Mouse (Mus musculus) cerebellum, postnatal 10 days (tissue): ENCODE measurements at regions not wholly inside any gene's neighbourhood (a gene's known extent, or its start where the extent isn't known, plus 50 kb on each side); places are given as distances from the start of the nearest gene placed in this dataset.

Experiments
- DNase-seq, 2 experiments: peaks; one replicate each; pipeline ENCODE4 v3.0.0; 2021; ENCODE audit warnings: mixed read lengths in 2 of 2

DNA sequence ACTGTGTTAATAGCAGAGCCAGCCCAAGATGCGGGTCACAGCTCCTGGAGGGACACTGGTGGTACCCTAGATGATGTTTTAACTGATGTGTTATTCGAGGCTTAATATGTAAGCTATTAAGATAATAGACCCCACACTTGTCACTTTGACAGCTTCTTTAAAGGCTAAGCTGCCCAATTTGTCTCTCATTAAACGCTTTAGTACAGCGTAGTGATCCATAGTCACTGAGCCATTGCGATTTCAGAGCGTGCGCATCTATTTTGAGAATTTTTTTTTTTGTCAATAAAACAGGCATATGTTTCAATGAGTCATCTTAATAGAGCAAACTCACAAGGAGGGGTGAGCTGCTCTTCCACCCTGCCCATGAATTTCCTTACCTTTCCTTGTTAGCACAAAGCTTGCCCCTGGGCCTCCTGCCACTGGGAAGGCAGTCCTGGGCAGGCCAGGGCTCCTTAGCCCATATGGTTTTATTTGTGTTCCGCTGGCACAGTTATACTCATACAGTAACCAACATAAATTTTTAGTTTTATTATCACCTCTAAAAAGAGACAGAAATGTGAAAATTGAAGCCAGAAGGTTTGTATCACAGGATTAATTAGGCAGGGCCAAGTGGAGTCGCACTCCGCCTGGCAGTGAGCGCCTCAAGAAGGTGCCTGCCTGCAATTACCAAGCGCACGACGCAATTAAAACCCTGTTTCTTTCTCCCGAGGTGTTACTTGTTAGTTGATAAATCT is 294.3 kb downstream of the Etv1 start:
- DNase-seq: no peak

DNA sequence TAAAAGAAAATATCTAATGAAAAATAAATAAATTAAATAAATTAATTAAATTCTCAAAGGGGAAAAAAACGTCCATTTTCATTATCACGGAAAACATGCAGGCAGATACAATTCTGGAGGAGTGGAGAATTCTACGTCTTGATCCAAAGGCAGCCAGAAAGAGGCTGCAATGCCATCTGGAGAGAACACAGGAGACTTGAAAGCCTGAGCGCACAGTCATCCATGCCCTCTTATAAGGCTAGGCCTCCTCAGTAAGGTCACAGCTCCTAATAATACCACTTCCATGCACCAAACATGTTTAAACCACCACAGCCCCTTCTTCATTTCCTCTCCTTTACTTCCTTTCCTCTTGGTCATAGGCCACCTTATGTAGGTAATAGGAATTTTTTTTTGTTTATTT is 307.1 kb downstream of the Etv1 start:
- DNase-seq: peak; percentile 30 to 33

DNA sequence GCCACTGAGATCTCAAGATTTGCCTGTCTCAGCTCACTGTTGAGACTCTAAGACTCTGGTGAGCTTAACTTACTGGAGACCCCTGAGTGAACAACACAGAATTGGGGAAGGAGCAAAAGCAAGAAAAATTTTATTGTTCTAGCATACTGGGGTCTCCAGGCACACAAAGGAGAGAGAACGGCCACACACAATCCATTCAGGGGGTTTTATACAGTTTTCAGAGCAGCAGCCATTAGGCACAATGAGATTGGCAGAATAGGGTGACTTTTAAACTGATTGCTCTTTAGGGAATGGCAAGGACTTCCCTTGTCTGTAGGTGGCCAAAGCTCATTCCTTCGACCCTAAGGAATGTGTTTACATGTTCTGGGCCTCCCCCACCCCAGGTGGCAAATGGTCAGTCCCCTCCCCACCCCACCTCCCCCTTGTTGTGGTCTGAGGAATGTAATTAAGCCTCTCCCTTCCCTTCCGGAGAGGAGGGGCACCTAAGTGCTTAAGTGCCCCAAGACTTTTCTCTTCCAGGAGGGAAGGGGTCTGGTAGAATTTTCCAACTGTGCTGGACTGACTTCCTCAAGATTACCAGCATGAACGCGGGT is 315.6 kb downstream of the Etv1 start:
- DNase-seq: no peak

DNA sequence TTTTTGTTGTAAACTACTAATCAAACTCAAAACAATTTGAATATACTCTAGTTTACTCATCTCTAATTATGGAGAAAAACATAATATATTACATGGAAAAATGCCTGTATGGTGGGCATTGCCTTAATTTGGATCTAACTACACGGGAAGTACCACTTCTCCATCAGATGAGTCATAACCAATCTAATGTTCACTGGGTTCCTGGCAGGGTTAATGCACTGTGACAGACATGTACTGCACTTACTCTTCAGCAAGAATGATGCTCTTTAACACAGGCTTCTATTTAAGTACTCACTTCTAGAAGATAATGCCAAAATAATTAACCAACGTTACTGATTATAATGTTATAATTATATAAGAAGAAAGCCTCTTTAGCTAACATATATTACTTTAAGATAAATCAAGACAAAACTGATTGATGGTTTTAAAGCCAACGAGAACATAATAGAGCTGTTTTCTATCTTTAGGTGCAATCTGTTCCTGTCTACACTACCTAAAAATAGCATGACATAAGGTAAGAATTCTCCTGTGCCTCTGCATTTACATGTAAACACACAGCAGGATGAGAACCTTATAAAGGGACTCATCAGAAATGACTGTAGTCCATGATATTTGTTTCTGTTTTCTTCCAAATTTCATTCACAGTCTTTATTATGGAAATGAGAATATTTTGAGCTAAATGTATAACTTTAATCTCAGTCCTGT is 344.4 kb downstream of the Etv1 start:
- DNase-seq: peak; percentile 11 to 15

- peak; percentile 3 to 7 for DNase-seq
Measured at GRCm38 (mm10) chr12:39154689-39155088, 375.5 kb downstream of the Etv1 start.

DNA sequence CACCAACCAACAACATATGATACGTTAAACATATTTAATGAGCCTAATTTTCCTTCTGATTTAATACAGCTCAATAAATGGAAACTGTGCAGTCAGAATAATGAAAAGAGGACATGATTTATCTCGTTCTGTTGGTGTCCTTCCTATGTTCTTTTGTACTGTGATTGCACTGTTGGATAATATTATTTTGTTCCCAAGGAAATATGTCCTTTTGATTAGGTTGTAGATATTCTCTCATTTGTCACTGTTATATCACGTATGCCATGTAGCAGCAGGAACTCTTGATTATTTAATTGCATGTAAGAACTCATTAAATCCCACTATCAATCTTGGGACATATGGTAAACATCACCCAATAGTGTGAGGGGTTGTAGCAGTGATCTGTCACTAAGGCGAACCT is 397.8 kb downstream of the Etv1 start:
- DNase-seq: no peak

DNA sequence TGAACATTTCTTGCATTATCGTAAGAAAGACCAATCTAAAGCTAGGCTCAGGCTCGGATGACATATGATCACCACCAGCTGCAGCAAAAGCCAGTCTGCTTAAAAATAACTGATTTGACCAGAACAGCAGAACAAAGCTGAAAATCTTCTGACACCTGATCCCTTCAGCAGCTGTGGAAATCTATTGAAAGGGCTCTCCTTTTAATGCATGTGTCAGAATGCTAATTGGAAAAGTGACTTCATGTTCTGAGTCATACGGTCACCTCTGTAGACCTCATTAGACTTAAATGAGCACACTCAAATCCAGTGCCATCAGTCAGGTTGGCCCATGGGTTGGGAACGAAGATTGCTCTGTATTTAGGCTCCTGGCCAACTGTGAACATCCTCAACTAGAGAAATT is 444.9 kb downstream of the Etv1 start:
- no peak for DNase-seq

DNA sequence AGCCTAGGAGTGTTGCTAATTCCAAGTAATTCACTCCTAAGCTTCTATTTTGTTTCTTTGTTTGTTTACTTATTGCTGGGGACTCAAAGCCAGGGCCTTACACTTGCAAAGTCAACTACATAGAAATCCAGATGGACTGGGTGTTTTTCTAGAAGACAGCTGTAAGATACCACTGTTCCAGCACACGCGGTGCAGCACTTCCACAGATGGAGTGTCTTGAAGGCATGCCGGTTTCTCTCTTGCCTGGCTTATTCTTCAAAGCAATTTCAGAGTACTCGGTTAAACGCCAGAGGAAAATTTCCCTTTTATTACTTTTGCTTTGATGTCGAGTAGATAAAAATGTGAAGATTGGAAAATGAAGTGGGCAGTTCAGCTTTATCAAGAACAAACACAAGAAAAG is 477.4 kb downstream of the Etv1 start:
- no peak for DNase-seq

DNA sequence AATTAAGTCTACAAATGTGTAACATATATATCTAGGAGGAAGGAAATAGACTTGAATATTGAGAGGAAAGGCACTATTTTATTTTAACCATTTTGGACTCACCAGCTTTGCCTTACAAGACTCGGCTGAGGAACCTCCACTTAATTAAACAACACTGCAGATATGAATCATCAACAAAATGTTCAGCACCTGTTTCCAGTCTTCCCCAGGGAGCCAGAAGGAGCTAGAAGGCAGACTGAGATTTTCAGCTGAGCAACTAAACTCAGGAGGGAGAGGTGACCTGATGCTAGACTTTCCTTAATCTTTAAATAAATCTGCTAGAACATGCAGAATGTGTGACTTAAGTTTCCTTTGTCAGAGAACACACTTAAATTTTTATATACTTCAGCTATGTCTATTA is 478.4 kb downstream of the Etv1 start:
- DNase-seq: peak in 1 of 2 experiments; percentile 5

DNA sequence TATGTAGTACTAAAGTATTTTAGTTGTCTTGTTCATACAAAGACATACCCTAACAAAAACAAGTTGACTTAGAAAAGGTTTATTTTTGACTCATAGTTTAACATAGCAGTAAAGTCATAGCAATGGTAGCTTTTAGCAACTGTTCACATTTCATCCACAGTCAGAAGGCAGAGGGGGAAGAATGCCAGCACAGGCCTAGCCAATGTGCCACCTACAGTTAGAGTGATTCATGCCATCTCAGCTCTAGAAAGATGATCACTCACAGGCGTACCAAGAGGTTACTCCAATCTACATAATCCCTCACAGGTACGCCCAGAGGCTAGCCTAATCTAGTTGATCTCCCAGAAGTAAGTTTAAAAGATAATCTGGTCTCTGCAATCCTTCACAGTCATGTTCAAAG is 510.5 kb downstream of the Etv1 start:
- DNase-seq: peak; percentile 23 to 43

DNA sequence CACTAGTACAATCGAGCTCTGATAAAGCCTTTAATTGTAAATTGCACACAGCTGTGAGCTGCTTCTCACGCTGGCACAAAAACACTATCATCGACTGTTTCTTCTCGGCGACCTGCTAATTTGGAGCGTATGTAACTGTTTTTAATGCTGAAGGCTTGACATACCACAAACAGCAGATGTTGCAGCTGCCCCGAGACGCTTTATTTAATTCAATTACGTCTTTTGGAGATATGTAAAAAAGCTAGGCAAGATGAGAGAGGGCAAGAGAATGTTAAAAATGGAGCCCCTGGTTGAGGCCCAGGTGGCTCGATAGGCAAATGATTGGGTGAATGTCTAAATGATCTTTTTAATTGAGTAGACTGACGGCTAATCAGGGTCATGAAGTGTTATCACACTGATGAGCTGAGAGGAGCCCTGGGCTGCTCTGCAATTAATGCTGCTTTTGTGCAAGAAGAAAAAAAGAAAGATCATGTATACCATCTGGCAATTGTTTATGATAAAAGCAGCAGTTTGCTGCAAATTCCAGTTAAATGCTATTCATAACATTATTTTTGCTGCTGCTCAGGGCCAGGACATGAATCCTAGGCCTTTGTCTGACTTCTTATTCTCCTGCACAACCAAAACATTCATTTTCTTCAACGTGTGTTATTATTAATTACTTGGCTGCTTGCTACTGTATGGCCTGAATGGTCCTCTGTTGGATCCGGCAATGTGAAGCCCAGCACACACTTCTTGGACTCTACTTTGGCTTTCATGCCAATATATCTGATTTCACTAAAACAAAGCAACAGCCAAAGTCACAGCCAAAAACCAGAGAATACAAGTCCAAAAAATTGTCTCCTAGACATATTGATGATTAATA is 522.4 kb downstream of the Etv1 start:
- DNase-seq: peak; percentile 42 to 46

DNA sequence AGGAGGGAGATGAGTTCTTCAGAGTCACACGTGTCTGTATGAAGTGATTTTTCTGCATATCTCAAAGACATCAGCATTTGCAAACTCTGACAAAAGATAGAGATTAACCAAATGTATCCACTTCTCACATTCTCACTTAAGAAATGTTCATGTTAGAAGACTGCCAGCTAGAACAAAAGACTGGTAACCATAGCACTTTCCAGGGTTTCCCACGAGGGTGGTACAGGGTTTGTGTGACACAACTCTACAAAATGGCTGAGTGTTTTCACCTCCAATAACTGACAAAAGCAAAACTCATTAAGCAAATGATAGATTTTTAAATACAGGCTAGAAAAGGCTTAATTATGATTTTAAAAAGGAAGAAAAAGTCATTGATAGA is 523.0 kb downstream of the Etv1 start:
- no peak for DNase-seq

GRCm38 (mm10) chr12:39307746-39308145 is 528.6 kb downstream of the Etv1 start:
- DNase-seq: no peak

DNA sequence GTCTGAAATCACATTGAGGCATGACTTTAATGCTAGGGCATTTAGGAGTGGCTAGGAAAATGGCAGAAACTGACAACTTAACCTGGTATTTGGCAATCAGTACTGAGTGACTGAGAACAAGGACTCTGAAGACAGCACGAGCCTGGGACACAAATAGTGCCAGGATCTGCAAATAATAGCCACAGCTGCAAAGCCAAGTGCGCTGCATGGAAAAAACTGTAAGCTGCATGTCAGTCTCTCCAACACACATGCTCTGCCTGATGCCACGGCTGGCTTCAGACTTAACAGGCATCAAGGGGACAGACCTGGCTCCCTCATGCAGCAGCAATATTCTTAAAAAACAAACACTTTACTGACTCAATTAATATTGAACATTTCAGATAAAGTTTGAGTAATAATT is 530.7 kb downstream of the Etv1 start:
- peak; percentile 38 to 56 for DNase-seq

GRCm38 (mm10) chr12:39317229-39317628 is 538.0 kb downstream of the Etv1 start:
- DNase-seq: peak; percentile 99

DNA sequence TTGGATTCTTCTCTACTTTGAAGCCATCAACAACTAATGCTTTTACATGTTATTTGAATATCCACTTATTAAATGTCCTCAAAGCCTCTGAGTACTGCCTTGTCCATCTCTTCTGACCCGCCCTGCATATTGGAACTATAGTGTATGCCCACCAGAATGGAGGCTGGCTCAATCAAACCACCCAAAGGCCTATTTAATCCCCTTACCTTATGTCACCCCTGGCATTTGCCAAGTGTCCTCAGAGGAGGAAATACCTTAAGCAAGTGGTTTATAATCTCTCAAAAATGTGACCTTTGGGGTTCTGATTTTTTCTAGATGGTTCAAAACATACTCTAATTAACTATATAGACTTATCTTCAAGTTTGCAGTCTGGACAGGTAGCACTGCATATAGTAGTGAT is 542.3 kb downstream of the Etv1 start:
- peak; percentile 57 to 74 for DNase-seq

DNA sequence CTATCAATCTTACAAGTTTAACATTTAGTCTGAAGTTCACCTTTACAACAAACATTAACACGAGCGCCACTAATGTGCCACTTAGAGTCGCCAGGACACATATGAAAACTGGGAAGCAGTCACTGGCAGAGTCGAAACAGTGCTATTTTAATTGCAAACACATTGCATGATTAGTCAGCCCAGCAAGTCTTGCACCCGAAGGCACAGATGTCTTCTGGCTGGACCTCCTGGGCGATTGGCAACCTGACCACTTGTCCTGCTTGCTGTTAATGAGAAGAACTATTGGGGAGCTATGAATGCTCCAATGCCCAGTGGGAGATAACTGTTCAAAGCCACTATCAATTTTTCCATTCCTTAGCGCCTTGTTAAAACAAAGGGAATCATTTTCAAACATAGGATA is 547.0 kb downstream of the Etv1 start:
- peak; percentile 91 to 96 for DNase-seq

DNA sequence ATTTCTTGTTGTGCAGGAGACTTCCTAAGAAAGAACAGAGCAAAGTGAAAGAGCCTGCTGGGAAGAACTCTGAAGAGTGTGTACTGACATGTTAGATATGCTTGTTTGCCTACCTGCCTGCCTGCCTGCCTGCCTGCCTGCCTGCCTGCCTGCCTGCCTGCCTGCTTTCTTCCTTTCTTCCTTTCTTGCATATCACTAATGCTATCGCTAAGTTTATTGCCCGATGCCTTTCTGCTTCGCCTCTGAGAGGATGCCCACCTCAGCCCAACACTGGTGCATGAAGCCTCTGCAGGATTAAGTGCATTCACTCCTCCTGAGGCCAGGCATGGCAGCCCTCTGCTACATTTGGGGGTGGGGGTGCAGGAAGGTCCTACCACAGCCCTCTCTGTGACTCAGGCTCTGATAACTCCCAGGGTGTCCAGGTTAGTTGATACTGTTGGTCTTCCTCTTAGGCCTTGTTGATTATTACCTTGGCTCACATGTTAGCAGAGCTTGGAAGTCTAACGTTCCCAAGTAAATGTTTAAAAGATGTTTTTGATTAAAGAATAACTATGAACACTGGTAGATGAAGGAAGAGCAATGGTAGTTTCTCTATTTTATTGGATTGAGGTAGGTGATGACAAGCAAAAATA is 547.6 kb downstream of the Etv1 start:
- DNase-seq: peak; percentile 39 to 42

DNA sequence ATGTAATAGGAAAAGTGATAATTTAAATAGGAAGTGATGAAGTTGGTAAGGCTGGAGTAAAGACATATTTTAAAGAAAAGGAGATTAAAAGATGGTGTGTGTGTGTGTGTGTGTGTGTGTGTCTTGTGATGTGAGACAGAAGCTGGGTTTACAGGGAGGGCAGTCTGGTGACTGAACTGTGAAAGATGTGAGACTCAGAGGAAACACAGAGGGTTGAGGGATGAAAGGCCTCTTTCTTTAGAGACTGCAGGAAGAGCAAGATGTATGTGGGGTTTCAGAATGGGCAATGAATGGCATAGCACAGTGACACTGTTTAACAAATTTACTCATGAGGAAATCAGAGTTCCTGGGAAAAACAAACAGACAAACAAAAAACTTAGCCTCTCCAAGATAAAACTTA is 549.2 kb downstream of the Etv1 start:
- DNase-seq: no peak

GRCm38 (mm10) chr12:39339101-39339538 is 559.9 kb downstream of the Etv1 start:
- peak; percentile 48 to 64 for DNase-seq

DNA sequence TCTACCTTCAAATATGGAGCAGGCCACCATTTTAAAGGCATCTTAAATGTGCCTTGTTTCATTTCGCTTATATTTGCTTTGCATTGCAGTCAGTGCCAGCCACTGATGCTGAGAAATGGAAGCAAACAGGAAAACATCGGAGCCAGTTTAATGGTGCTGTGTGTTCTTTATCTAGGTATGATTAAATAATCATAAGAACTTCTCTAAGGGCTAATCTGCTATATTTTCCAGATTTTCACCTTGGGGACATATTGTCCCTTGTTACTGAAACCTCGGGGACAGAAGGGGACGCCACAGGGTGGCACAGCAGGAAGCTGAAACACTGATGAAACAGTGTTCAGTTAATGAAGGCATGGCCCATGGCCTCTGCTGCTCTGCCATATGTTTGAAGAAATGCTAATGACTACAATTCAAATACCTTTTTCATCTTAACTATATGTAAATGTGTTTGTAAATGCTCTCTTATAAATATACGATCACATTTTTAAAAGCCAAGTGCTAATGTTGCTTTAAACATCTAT is 562.6 kb downstream of the Etv1 start:
- peak; percentile 96 to 97 for DNase-seq

DNA sequence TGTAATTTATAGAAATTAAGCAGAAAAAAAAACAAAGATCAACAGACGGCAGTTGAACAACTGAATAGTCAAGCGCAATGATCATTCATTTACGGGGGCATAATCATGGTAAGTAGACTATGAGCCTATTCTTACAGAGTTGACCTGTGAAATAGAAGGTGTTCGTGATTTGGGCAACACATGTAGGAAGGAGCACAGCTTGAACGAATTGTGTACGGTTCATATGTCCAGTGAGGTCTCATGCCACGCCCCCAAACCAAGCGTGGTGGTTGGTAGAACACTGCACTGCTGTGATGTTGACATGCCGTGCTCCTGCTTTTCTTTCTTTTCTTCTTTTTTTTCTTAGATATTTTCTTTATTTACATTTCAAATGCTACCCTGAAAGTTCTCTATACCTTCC is 563.1 kb downstream of the Etv1 start:
- peak; percentile 68 to 81 for DNase-seq
